Mouse (Mus musculus) testis, adult 2 months (tissue): ENCODE results near the gene Acot4.

Source experiments
- CTCF ChIP-seq: fragments of 200-500 bp; IDR thresholded peaks from 2 replicates; pipeline ENCODE4 v1.5.1; 2012; ENCODE audit warnings: low read depth, mild to moderate bottlenecking, inconsistent platforms, low read length, moderate library complexity; ENCODE audit not compliant: control insufficient read depth, insufficient read depth, insufficient replicate concordance
- POLR2A ChIP-seq: fragments of 200-500 bp; IDR thresholded peaks from 2 replicates; pipeline ENCODE4 v1.6.1; 2012; ENCODE audit warnings: low read depth, mild to moderate bottlenecking, inconsistent platforms, low read length, moderate library complexity; ENCODE audit not compliant: control insufficient read depth

DNA sequence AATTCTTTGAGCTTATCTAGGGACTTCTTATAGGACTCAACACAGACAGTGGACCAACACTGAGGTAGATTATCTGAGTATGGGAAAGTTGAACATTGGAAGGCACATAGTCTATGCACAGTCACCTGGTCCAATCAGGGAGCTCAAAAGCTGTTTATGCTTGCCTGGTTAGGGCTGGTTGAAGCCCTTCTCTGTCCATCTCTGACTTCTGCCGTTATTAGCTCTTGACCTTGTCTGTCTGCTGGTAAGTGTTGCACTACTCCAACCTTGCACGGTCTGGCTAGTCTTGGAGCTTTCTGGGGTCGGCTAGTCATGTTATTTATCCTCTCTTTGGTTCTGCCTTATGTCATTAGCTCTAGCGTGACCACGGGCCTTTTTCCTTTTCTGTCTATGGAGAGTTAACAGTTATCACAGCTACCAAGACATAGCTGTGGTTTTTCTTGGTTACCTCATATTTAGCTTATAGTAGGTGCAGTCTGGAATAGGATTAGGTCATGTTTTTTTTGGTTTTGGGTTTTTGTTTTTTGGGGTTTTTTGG lies 13.8 kb downstream of the Acot4 start, which contains the start of gene Acot3:
- TF ChIP-seq CTCF (no peak), POLR2A (no peak)
